ENCODE assay signal across 8 mouse cellular contexts in the genomic region with DNA sequence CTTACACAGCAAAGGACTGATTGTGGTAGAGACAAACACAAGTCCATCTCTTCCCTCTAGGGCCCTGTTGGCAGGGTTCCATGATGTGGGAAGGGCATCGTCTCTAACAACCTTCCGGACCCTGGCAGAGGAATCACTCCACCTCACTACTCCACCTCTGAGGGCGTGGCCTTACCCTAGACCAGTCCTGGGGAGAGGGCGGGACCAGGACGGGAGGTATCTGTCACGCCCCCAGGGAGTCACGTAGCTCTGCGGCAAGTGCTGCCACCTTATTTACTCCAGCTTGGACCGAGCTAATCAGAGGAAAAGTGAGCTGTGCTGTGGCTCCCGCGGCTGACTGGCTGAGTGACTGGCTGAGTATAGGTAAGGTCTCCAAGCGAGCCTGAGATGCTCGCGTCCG. TPM values are rescaled to one million over a fixed set of nuclear protein-coding genes. Genes with fewer than 3 reads are reported as not detected.
DNase-seq lines count a peak whose midpoint lies in the region; ATAC-seq lines count a peak whose summit lies in the region.

TSS of gene Aldoc (plus strand) at position 109 of the 400 bp plus-strand sequence.

- WGBS in embryonic facial prominence, embryonic 14.5 days, result 2% methylated on average over 15 of the region's 15 CpGs
- 3% methylated on average over 15 of the region's 15 CpGs for WGBS in heart, embryonic 11.5 days (ENCODE audit: insufficient replicate concordance)
- 6% methylated on average over 15 of the region's 15 CpGs for WGBS in kidney, embryonic 16.5 days
- WGBS in liver, embryonic 11.5 days, result 7% methylated on average over 15 of the region's 15 CpGs
- 5% methylated on average over 15 of the region's 15 CpGs for WGBS in stomach, embryonic 15.5 days

- H3K4me2 ChIP-seq in embryonic facial prominence, embryonic 14.5 days (ENCODE audit: low read depth, low read length), result peak within 1 kb of the TSS; percentile 49
- H3K4me2 ChIP-seq in heart, embryonic 11.5 days, result peak within 1 kb of the TSS; percentile 52
- peak within 1 kb of the TSS; percentile 37 for H3K4me2 ChIP-seq in kidney, embryonic 16.5 days (replicated peaks; ENCODE audit: low read depth, low read length)
- H3K4me2 ChIP-seq in liver, embryonic 11.5 days, result peak within 1 kb of the TSS; percentile 59
- peak within 1 kb of the TSS; percentile 43 for H3K4me2 ChIP-seq in stomach, embryonic 15.5 days

- H3K36me3 ChIP-seq in embryonic facial prominence, embryonic 14.5 days (ENCODE audit: control insufficient read depth, insufficient read depth, low read length), result peaks cover 36% of the 10 kb centered on the region
- peaks cover 29% of the 10 kb centered on the region for H3K36me3 ChIP-seq in heart, embryonic 11.5 days (ENCODE audit: control insufficient read depth, insufficient read depth, low read length)
- H3K36me3 ChIP-seq in kidney, embryonic 16.5 days (ENCODE audit: insufficient read depth, low read length), result peaks cover 35% of the 10 kb centered on the region
- peaks cover 36% of the 10 kb centered on the region for H3K36me3 ChIP-seq in liver, embryonic 11.5 days (ENCODE audit: control insufficient read depth, insufficient read depth, low read length)
- H3K36me3 ChIP-seq in stomach, embryonic 15.5 days, result peaks cover 23% of the 10 kb centered on the region

- peaks cover 11% of the 10 kb centered on the region for H3K4me1 ChIP-seq in embryonic facial prominence, embryonic 14.5 days (ENCODE audit: control insufficient read depth, insufficient read depth, low read length)
- peaks cover 4% of the 10 kb centered on the region; the same call in 1 of the 2 replicates for H3K4me1 ChIP-seq in heart, embryonic 11.5 days (ENCODE audit: control insufficient read depth, insufficient read depth, low read length)
- peaks cover 13% of the 10 kb centered on the region; the same call in 1 of the 2 replicates for H3K4me1 ChIP-seq in kidney, embryonic 16.5 days (ENCODE audit: insufficient read depth, low read length)
- H3K4me1 ChIP-seq in liver, embryonic 11.5 days (replicated peaks; ENCODE audit: control insufficient read depth, insufficient read depth, low read length), result peaks cover 9% of the 10 kb centered on the region
- H3K4me1 ChIP-seq in stomach, embryonic 15.5 days, result peaks cover 15% of the 10 kb centered on the region; the same call in 1 of the 2 replicates

- H3K27ac ChIP-seq in embryonic facial prominence, embryonic 14.5 days (replicated peaks; ENCODE audit: low read depth, low read length), result peak within 1 kb of the TSS; percentile 36
- no peak within 1 kb of the TSS for H3K27ac ChIP-seq in heart, embryonic 11.5 days (ENCODE audit: low read depth, low read length)
- peak within 1 kb of the TSS; percentile 13; the same call in 1 of the 2 replicates for H3K27ac ChIP-seq in kidney, embryonic 16.5 days (ENCODE audit: low read length)
- H3K27ac ChIP-seq in liver, embryonic 11.5 days (ENCODE audit: low read depth, low read length), result peak within 1 kb of the TSS; percentile 26; the same call in 1 of the 2 replicates
- peak within 1 kb of the TSS; percentile 69 for H3K27ac ChIP-seq in stomach, embryonic 15.5 days

- H3K9ac ChIP-seq in embryonic facial prominence, embryonic 14.5 days (ENCODE audit: low read depth, low read length), result 0 out of 2 replicates have a peak within 1 kb of the TSS, but pooled peaks have one; percentile 30
- H3K9ac ChIP-seq in heart, embryonic 11.5 days (ENCODE audit: low read depth, low read length), result no peak within 1 kb of the TSS
- peak within 1 kb of the TSS; percentile 34 for H3K9ac ChIP-seq in kidney, embryonic 16.5 days (replicated peaks; ENCODE audit: low read length)
- no peak within 1 kb of the TSS; the same call in 1 of the 2 replicates for H3K9ac ChIP-seq in liver, embryonic 11.5 days (ENCODE audit: low read depth, low read length)
- H3K9ac ChIP-seq in stomach, embryonic 15.5 days, result no peak within 1 kb of the TSS

- H3K4me3 ChIP-seq in embryonic facial prominence, embryonic 14.5 days (ENCODE audit: low read depth, low read length), result peak within 1 kb of the TSS; percentile 28
- peak within 1 kb of the TSS; percentile 23; the same call in 1 of the 2 replicates for H3K4me3 ChIP-seq in heart, embryonic 11.5 days (ENCODE audit: low read depth, low read length)
- H3K4me3 ChIP-seq in kidney, embryonic 16.5 days (ENCODE audit: low read length), result peak within 1 kb of the TSS; percentile 22; the same call in 1 of the 2 replicates
- H3K4me3 ChIP-seq in liver, embryonic 11.5 days (ENCODE audit: low read depth, low read length), result no peak within 1 kb of the TSS
- peak within 1 kb of the TSS; percentile 25 for H3K4me3 ChIP-seq in stomach, embryonic 15.5 days (replicated peaks)

- DNase-seq in A20 (ENCODE audit: low read depth, low spot score), result peak; percentile 96
- peak; percentile 90 to 91 for DNase-seq in adrenal gland, postnatal 36 days
- peak; percentile 96 for DNase-seq in embryonic facial prominence, embryonic 14.5 days (ENCODE audit: low spot score)
- DNase-seq in liver, embryonic 11.5 days (ENCODE audit: low spot score), result peak; percentile 80
- peak; percentile 87 for DNase-seq in naive thymus-derived CD4-positive, alpha-beta T cell, adult 2 months (ENCODE audit: low read depth)

- no peaks in the 10 kb centered on the region for H3K27me3 ChIP-seq in embryonic facial prominence, embryonic 14.5 days (replicated peaks; ENCODE audit: control insufficient read depth, insufficient read depth, low read length)
- no peaks in the 10 kb centered on the region for H3K27me3 ChIP-seq in heart, embryonic 11.5 days (ENCODE audit: control insufficient read depth, insufficient read depth, low read length)
- H3K27me3 ChIP-seq in kidney, embryonic 16.5 days (ENCODE audit: insufficient read depth, low read length), result no peaks in the 10 kb centered on the region
- H3K27me3 ChIP-seq in liver, embryonic 11.5 days (replicated peaks; ENCODE audit: control insufficient read depth, insufficient read depth, low read length), result no peaks in the 10 kb centered on the region
- no peaks in the 10 kb centered on the region for H3K27me3 ChIP-seq in stomach, embryonic 15.5 days (replicated peaks)

- ATAC-seq in embryonic facial prominence, embryonic 14.5 days (ENCODE audit: low read depth), result peak; percentile 93
- ATAC-seq in heart, embryonic 11.5 days (replicated peaks; ENCODE audit: insufficient number of reproducible peaks, low FRiP score, low TSS enrichment), result peak; percentile 90
- peak; percentile 96 for ATAC-seq in kidney, embryonic 16.5 days (ENCODE audit: low FRiP score, low TSS enrichment)
- peak; percentile 97 for ATAC-seq in liver, embryonic 11.5 days (replicated peaks; ENCODE audit: low FRiP score)
- peak; percentile 99 for ATAC-seq in stomach, embryonic 15.5 days (ENCODE audit: insufficient read depth, low FRiP score, low read depth)

- no peaks in the 10 kb centered on the region for H3K9me3 ChIP-seq in embryonic facial prominence, embryonic 14.5 days (ENCODE audit: control insufficient read depth, low read length)
- H3K9me3 ChIP-seq in heart, embryonic 11.5 days (replicated peaks; ENCODE audit: control insufficient read depth, low read length), result no peaks in the 10 kb centered on the region
- H3K9me3 ChIP-seq in kidney, embryonic 16.5 days (ENCODE audit: low read length), result no peaks in the 10 kb centered on the region
- H3K9me3 ChIP-seq in liver, embryonic 11.5 days (ENCODE audit: control insufficient read depth, low read length), result no peaks in the 10 kb centered on the region
- no peaks in the 10 kb centered on the region for H3K9me3 ChIP-seq in stomach, embryonic 15.5 days

RNA-seq across cellular contexts. Expression of gene Aldoc, which starts in this region (rescaled TPM):
- total RNA-seq in adrenal gland, postnatal 36 days (2021), result 10 to 100 TPM; 11.7 to 21.6 TPM
- 20.4 and 24.1 TPM in 2 replicates for polyA plus RNA-seq in embryonic facial prominence, embryonic 14.5 days (2014; fragmentation: Nextera tagmentation; extraction: Ambion mirVana)
- 11.2 and 12.4 TPM in 2 replicates for polyA plus RNA-seq in heart, embryonic 11.5 days (2014; fragmentation: Nextera tagmentation; extraction: Ambion mirVana)
- polyA plus RNA-seq in kidney, embryonic 16.5 days (2015; fragmentation: Nextera tagmentation; extraction: Ambion mirVana), result 8.3 and 10.2 TPM in 2 replicates
- 8.8 and 9.9 TPM in 2 replicates for polyA plus RNA-seq in liver, embryonic 11.5 days (2014; fragmentation: Nextera tagmentation; extraction: Ambion mirVana)
- polyA plus RNA-seq in stomach, embryonic 15.5 days (2015; fragmentation: Nextera tagmentation; extraction: Ambion mirVana), result 24.1 and 24.5 TPM in 2 replicates

Comparison
In these comparisons a context has a peak if more than half of its experiments do, and no peak if none do; other contexts are left out.
1. H3K9ac ChIP-seq: peak in embryonic facial prominence, embryonic 14.5 days (single experiment) and kidney, embryonic 16.5 days (single experiment); none in heart, embryonic 11.5 days (single experiment), liver, embryonic 11.5 days (single experiment) and stomach, embryonic 15.5 days (single experiment).
2. Peak in every context shown above with its lines, with median percentiles within 50 percentile points of each other: DNase-seq, ATAC-seq and H3K4me2 ChIP-seq.